Mouse (Mus musculus) limb, embryonic 14.5 days (tissue): ENCODE measurements around the gene Gjc2. TPM values are rescaled to one million over a fixed set of nuclear protein-coding genes. Genes with fewer than 3 reads are reported as not detected.
"Not testable (repeated sequence)": the region's sequence is repeated elsewhere in the genome, so short reads cannot be mapped to it uniquely, and the experiment has no call there.

Experiments used
- ATAC-seq: fragments of 200-750 bp; cut with Nextera tagmentation; 2 replicates; pipeline ENCODE4 v1.8.0; 2017; ENCODE audit warnings: low read depth, moderate number of reproducible peaks, moderate TSS enrichment; ENCODE audit not compliant: low FRiP score
- DNase-seq: peaks from one replicate; pipeline ENCODE4 v3.0.0-alpha.2; 2015; ENCODE audit warnings: low spot score
- H3K27ac ChIP-seq: fragments of 300-500 bp; sonication (generic); replicated peaks from 2 replicates; pipeline ENCODE4 v1.5.1; 2014; ENCODE audit warnings: low read depth, mild to moderate bottlenecking, low read length, moderate library complexity, mixed read lengths
- H3K27me3 ChIP-seq: fragments of 300-500 bp; sonication (generic); 2 replicates; pipeline ENCODE4 v1.6.1; 2014; ENCODE audit warnings: low read length, mixed read lengths; ENCODE audit not compliant: control insufficient read depth, insufficient read depth
- H3K36me3 ChIP-seq: fragments of 300-500 bp; sonication (generic); 2 replicates; pipeline ENCODE4 v1.6.1; 2014; ENCODE audit warnings: mild to moderate bottlenecking, low read length, moderate library complexity, mixed read lengths; ENCODE audit not compliant: control insufficient read depth, insufficient read depth
- H3K4me1 ChIP-seq: fragments of 300-500 bp; sonication (generic); 2 replicates; pipeline ENCODE4 v1.6.1; 2014; ENCODE audit warnings: antibody characterized with exemption, low read length, mixed read lengths; ENCODE audit not compliant: control insufficient read depth, insufficient read depth
- H3K4me2 ChIP-seq: fragments of 300-500 bp; sonication (generic); replicated peaks from 2 replicates; pipeline ENCODE4 v1.6.1; 2014; ENCODE audit warnings: low read depth, mild to moderate bottlenecking, low read length, moderate library complexity; ENCODE audit not compliant: severe bottlenecking
- H3K4me3 ChIP-seq: fragments of 300-500 bp; sonication (generic); replicated peaks from 2 replicates; pipeline ENCODE4 v1.5.1; 2014; ENCODE audit warnings: low read length
- H3K9ac ChIP-seq: fragments of 300-500 bp; sonication (generic); 2 replicates; pipeline ENCODE4 v1.6.1; 2014; ENCODE audit warnings: mild to moderate bottlenecking, low read depth, low read length, moderate library complexity; ENCODE audit not compliant: severe bottlenecking
- H3K9me3 ChIP-seq: fragments of 300-500 bp; sonication (generic); 2 replicates; pipeline ENCODE4 v1.6.1; 2016; ENCODE audit warnings: low read length; ENCODE audit not compliant: control insufficient read depth
- POLR2A ChIP-seq: fragments of 200-500 bp; IDR thresholded peaks from 2 replicates; pipeline ENCODE4 v1.8.0; 2012; ENCODE audit warnings: inconsistent platforms, mild to moderate bottlenecking, moderate library complexity, borderline replicate concordance; ENCODE audit not compliant: insufficient read depth, insufficient read length; ENCODE audit errors: extremely low read depth
- WGBS: fragments of 180-500 bp; shearing (Covaris S2); extraction: QIAGEN DNeasy Blood & Tissue Kit; methylation state at CpG from one replicate; pipeline ENCODE4 v1.1.7; 2014; 5-methylcytosine and 5-hydroxymethylcytosine counted together
- polyA plus RNA-seq, 2 experiments: library from polyadenylated mRNA; depleted of rRNA in 1 of 2; stranded (reverse) in 1 of 2; unstranded in 1 of 2; fragments of >200 nt; fragmentation: Nextera tagmentation in 1 of 2; extraction: Ambion mirVana in 1 of 2; gene quantifications; 2 replicates each; pipeline versions ENCODE4 v1.2.1 to v1.2.3; 2012 to 2014

Gjc2 gene
- polyA plus RNA-seq, 2 experiments: 0.36 to 0.78 TPM

DNA sequence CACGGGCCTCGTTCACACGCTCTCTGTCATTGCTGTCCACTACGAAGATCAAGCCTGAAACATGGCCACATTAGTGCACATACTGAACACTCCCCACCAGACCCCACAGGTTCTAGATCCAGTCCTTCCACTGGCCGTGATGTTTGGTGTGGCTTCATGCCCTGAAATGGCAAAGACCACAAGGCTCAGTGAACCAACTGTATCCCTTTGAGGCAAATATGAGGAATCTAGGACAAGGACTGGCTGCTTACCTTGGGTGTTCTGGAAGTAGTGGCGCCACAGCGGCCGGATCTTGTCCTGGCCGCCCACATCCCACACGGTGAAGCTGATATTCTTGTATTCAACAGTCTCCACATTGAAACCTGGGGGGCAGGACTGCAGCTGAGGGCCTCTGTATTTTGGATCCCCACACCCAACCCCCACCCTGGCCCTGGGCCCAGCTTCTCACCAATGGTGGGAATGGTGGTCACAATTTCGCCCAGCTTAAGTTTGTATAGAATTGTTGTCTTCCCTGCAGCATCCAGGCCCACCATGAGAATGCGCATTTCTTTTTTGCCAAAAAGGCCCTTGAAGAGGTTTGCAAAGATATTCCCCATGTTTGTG lies 30.0 kb upstream of the Gjc2 start:
- TF ChIP-seq POLR2A: no peak
- H3K4me2 ChIP-seq: no peak overlapping the region
- no peak overlapping the region for H3K4me3 ChIP-seq
- peaks cover 3% of the 10 kb centered on the region; the same call in 1 of the 2 replicates for H3K4me1 ChIP-seq
- no peak overlapping the region for H3K27ac ChIP-seq
- ATAC-seq (no peak), DNase-seq (no peak)
- H3K27me3 ChIP-seq: no peaks in the 10 kb centered on the region
- peaks cover 62% of the 10 kb centered on the region for H3K36me3 ChIP-seq
- H3K9me3 ChIP-seq: no peaks in the 10 kb centered on the region
- H3K9ac ChIP-seq: no peak overlapping the region
- 90% methylated on average over 12 of the region's 12 CpGs for WGBS

DNA sequence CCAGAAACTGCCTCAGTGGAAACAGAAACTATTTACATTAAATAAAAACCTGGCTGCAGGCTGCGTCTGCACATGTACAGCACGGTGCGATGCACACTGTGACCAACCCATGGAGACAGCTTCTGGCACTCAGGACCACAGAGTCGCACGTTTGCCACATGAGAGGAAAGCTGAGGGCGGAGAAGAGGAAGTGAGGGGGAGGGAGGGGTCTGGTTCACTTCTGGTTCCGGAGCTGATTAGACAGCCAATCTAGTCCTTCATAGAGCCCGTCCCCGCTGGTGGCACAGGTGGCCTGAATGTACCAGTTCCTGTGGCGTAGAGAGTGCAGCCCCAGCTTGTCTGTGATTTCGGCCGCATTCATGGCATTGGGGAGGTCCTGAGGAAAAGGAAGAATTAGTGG lies 29.3 kb upstream of the Gjc2 start:
- not testable (repeated sequence) for ATAC-seq, H3K4me2 ChIP-seq, H3K9me3 ChIP-seq, H3K4me3 ChIP-seq, H3K27ac ChIP-seq, H3K27me3 ChIP-seq, H3K9ac ChIP-seq, DNase-seq, H3K4me1 ChIP-seq
- peaks cover 55% of the 10 kb centered on the region for H3K36me3 ChIP-seq
- WGBS: 86% methylated on average over 12 of the region's 12 CpGs

DNA sequence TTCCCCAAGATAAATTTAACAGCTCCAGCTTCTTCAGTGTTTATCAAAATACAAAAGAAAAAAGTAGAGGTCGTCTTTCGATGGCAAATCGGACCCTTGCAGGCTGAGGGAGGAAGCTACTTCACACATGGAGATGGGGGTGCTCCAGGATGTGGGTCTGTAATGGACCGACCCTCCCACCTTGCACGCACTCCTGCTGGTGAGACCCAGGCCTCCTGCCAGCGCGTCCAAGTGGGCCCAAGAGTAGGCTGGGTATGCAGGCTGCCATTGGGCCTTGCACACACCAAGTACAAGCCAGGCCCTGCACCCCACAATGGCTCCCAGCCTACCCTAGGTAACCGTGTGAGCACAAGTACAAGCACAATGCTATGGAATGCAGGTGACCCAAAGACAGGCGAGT lies 28.5 kb upstream of the Gjc2 start:
- not testable (repeated sequence) for H3K9me3 ChIP-seq, H3K9ac ChIP-seq, H3K4me1 ChIP-seq, H3K27ac ChIP-seq, H3K4me2 ChIP-seq, H3K4me3 ChIP-seq, H3K27me3 ChIP-seq, DNase-seq, ATAC-seq
- H3K36me3 ChIP-seq: peaks cover 56% of the 10 kb centered on the region
- WGBS: 88% methylated on average over 7 of the region's 9 CpGs

DNA sequence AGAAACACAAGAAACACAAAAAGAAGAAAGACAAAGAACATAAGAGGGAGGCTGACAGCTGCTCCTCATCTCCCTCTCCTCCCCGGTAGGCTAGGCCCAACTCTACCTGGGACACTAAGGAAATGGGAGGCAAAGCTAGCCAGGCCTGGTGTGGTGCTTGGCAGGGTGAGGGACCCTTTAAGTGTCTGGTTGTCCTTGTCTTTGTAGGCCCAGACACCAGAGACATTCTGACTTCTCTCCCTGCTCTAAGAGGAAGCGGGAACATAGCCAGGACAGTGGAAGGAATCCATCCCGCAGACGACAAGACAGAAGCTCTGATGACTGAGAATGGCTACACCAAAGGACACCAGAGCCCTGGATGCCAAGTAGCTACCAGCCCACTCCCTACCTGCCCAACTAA lies 27.0 kb upstream of the Gjc2 start:
- Histone ChIP-seq H3K36me3 (peaks cover 62% of the 10 kb centered on the region), H3K4me3 (no peak overlapping the region), H3K9me3 (no peaks in the 10 kb centered on the region), H3K4me2 (no peak overlapping the region), H3K27ac (no peak overlapping the region), H3K4me1 (peaks cover 6% of the 10 kb centered on the region; the same call in 1 of the 2 replicates), H3K27me3 (no peaks in the 10 kb centered on the region), H3K9ac (no peak overlapping the region)
- DNase-seq (no peak), ATAC-seq (no peak)
- TF ChIP-seq POLR2A: no peak
- WGBS: 83% methylated on average over 4 of the region's 4 CpGs

DNA sequence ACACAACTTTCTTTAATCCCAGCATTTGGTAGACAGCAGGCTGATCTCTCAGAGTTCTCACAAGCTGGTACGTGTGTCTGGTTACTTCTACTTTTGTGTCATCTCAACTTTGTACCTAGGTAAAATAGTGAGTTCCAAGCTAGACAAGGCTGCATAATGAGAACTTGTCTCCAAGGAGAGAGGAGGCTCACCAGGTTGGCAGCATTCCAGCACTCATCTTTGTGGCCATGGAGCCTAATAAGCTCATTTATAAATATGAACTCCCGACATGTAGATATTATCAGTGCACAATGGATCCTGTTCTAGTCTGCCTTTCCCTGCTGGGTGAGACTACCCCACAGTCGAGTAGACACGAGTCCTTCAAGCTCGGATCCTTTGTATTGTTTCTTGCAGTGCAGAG lies 26.6 kb upstream of the Gjc2 start:
- WGBS: 73% methylated on average over 5 of the region's 5 CpGs
- Histone ChIP-seq H3K36me3 (peaks cover 62% of the 10 kb centered on the region), H3K27me3 (no peaks in the 10 kb centered on the region), H3K4me1 (peaks cover 6% of the 10 kb centered on the region; the same call in 1 of the 2 replicates), H3K4me2 (peak overlapping the region; percentile 81; the same call in 1 of the 2 replicates), H3K9ac (no peak overlapping the region), H3K4me3 (peak overlapping the region; percentile 85), H3K9me3 (no peaks in the 10 kb centered on the region), H3K27ac (no peak overlapping the region)
- DNase-seq (no peak), ATAC-seq (no peak)
- TF ChIP-seq POLR2A: no peak

DNA sequence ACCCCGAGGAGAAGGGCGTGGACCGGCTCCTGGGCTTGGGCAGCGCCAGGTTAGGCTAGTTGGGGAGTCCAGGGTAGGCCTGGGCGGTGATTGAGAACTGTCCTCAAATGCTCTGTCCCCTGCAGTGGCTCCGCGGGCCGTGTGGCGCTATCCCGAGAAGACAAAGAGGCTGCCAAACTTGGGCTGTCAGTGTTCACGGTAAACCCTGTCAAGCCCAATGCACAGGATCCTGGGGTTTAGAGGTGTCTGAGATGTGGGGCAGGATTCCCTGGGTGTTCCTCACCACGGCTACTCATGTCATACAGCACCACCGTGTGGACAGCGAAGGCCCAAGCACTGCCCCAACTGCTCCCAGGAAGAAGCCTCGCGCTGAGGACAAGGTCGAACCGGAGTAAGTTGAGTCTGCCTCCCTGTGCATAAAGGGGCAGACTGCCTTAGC lies 26.0 kb upstream of the Gjc2 start:
- Histone ChIP-seq H3K27ac (peak overlapping the region; percentile 92; the same call in 1 of the 2 replicates), H3K4me1 (peaks cover 6% of the 10 kb centered on the region; the same call in 1 of the 2 replicates), H3K4me2 (peak overlapping the region; percentile 81), H3K4me3 (peak overlapping the region; percentile 85), H3K9me3 (no peaks in the 10 kb centered on the region), H3K27me3 (no peaks in the 10 kb centered on the region), H3K36me3 (peaks cover 66% of the 10 kb centered on the region), H3K9ac (peak overlapping the region; percentile 81)
- WGBS: 12% methylated on average over 17 of the region's 18 CpGs
- ATAC-seq (peak; percentile 53), DNase-seq (peak; percentile 65)
- TF ChIP-seq POLR2A: no peak
